Mouse (Mus musculus) embryonic facial prominence, embryonic 11.5 days (tissue): ENCODE measurements at regions not wholly inside any gene's neighbourhood (a gene's known extent, or its start where the extent isn't known, plus 50 kb on each side); places are given as distances from the start of the nearest gene placed in this dataset.

Source experiments
- ATAC-seq: fragments of 200-750 bp; cut with Nextera tagmentation; replicated peaks from 2 replicates; pipeline ENCODE4 v1.8.0; 2017; ENCODE audit warnings: low read depth; ENCODE audit not compliant: insufficient number of reproducible peaks, low FRiP score, low TSS enrichment
- DNase-seq: peaks from one replicate; pipeline ENCODE4 v3.0.0-alpha.2; 2015; ENCODE audit warnings: low spot score
- H3K27ac ChIP-seq: fragments of 300-500 bp; sonication (generic); replicated peaks from 2 replicates; pipeline ENCODE4 v1.5.1; 2014; ENCODE audit warnings: mild to moderate bottlenecking, low read depth, low read length, control low read depth
- H3K27me3 ChIP-seq: fragments of 300-500 bp; sonication (generic); 2 replicates; pipeline ENCODE4 v1.6.1; 2014; ENCODE audit warnings: mild to moderate bottlenecking, low read length, moderate library complexity, mixed read lengths; ENCODE audit not compliant: control insufficient read depth, insufficient read depth
- H3K36me3 ChIP-seq: fragments of 300-500 bp; sonication (generic); replicated peaks from 2 replicates; pipeline ENCODE4 v1.6.1; 2014; ENCODE audit warnings: low read depth, mild to moderate bottlenecking, low read length, moderate library complexity, mixed read lengths; ENCODE audit not compliant: control insufficient read depth, insufficient read depth
- H3K4me1 ChIP-seq: fragments of 300-500 bp; sonication (generic); 2 replicates; pipeline ENCODE4 v1.6.1; 2014; ENCODE audit warnings: low read length, mixed read lengths; ENCODE audit not compliant: control insufficient read depth, insufficient read depth
- H3K4me2 ChIP-seq: fragments of 300-500 bp; sonication (generic); 2 replicates; pipeline ENCODE4 v1.6.1; 2014; ENCODE audit warnings: low read depth, mild to moderate bottlenecking, control low read depth, low read length, moderate library complexity
- H3K4me3 ChIP-seq: fragments of 300-500 bp; sonication (generic); 2 replicates; pipeline ENCODE4 v1.5.1; 2014; ENCODE audit warnings: low read depth, low read length, control low read depth
- H3K9ac ChIP-seq: fragments of 300-500 bp; sonication (generic); replicated peaks from 2 replicates; pipeline ENCODE4 v1.6.1; 2014; ENCODE audit warnings: mild to moderate bottlenecking, control low read depth, low read length
- H3K9me3 ChIP-seq: fragments of 300-500 bp; sonication (generic); replicated peaks from 2 replicates; pipeline ENCODE4 v1.6.1; 2016; ENCODE audit warnings: mild to moderate bottlenecking, low read length, inconsistent platforms, mixed read lengths; ENCODE audit not compliant: control insufficient read depth
- WGBS: fragments of 180-500 bp; shearing (Covaris S2); extraction: QIAGEN DNeasy Blood & Tissue Kit; methylation state at CpG from one replicate; pipeline ENCODE4 v1.1.7; 2014; 5-methylcytosine and 5-hydroxymethylcytosine counted together

DNA sequence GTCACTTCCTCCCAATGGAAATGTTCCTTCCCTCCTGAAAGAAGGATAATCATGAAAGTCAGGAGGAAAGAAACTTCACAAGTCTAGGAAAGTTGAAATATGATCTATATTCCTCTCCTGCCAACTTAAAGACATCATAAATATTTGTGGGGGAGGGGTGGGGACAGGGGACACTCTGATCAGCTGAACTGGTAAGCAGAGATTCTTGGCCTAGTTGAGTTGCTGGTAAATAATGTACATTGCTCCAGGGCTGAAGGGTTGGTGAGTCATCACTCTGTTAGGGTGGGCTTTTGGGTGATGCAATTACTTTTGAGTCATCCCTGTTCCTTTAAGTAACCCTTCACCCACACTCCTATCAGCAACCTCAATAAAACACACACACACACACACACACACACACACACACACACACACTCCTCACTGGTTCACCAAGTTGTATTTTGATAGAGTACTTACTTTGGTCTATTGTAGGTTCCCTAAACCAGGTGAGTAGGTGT lies 56.0 kb downstream of the Ccdc71l start:
- H3K27ac ChIP-seq, result no peak overlapping the region
- no peaks in the 10 kb centered on the region for H3K9me3 ChIP-seq
- DNase-seq (no peak), ATAC-seq (no peak)
- no peaks in the 10 kb centered on the region for H3K36me3 ChIP-seq
- no peak overlapping the region for H3K9ac ChIP-seq
- no peak overlapping the region for H3K4me3 ChIP-seq
- H3K4me2 ChIP-seq, result no peak overlapping the region
- H3K27me3 ChIP-seq, result no peaks in the 10 kb centered on the region
- no peaks in the 10 kb centered on the region for H3K4me1 ChIP-seq

GRCm38 (mm10) chr12:32435126-32435525 lies 56.6 kb downstream of the Ccdc71l start:
- H3K27ac ChIP-seq, result no peak overlapping the region

GRCm38 (mm10) chr12:32438209-32438608 lies 59.7 kb downstream of the Ccdc71l start:
- H3K36me3 ChIP-seq, result no peaks in the 10 kb centered on the region
- no peak overlapping the region for H3K4me3 ChIP-seq
- DNase-seq, result no peak
- no peak overlapping the region for H3K9ac ChIP-seq
- no peaks in the 10 kb centered on the region for H3K27me3 ChIP-seq
- H3K27ac ChIP-seq, result no peak overlapping the region
- ATAC-seq, result no peak
- 85% methylated on average over 1 of the region's 1 CpGs for WGBS
- H3K4me1 ChIP-seq, result no peaks in the 10 kb centered on the region
- H3K9me3 ChIP-seq, result no peaks in the 10 kb centered on the region
- H3K4me2 ChIP-seq, result no peak overlapping the region

More at GRCm38 (mm10) chr12:32435126-32435525, 56.6 kb downstream of the Ccdc71l start:
- H3K9ac ChIP-seq, result no peak overlapping the region
- H3K9me3 ChIP-seq, result no peaks in the 10 kb centered on the region
- DNase-seq (no peak), ATAC-seq (no peak)
- H3K4me3 ChIP-seq, result no peak overlapping the region
- no peak overlapping the region for H3K4me2 ChIP-seq
- no peaks in the 10 kb centered on the region for H3K36me3 ChIP-seq
- H3K27me3 ChIP-seq, result no peaks in the 10 kb centered on the region
- no peaks in the 10 kb centered on the region for H3K4me1 ChIP-seq
- WGBS, result 48% methylated on average over 1 of the region's 1 CpGs

GRCm38 (mm10) chr12:32444770-32445169 lies 66.3 kb downstream of the Ccdc71l start:
- no peaks in the 10 kb centered on the region for H3K4me1 ChIP-seq
- H3K36me3 ChIP-seq, result no peaks in the 10 kb centered on the region

DNA sequence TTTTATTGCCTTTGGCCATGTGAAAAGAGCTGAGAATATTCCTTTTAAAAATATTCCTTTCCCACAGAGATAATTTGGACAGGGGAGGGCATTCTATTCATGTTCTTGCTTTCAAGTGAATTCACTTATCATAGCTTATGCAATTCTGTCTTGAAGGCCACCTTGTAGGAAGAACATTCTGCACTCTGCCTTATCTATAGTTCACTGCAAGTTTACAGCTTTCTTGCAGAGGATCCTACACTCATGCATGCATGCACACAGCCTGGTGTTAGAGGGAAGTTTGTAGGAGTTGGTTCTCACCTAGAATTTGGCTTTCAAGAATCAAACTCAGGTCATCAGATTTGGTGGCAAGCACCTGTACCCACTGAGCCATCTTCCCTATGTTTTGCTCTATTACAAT lies 67.4 kb downstream of the Ccdc71l start:
- no peak overlapping the region for H3K27ac ChIP-seq
- H3K9me3 ChIP-seq, result no peaks in the 10 kb centered on the region
- no peak for DNase-seq
- H3K36me3 ChIP-seq, result no peaks in the 10 kb centered on the region
- no peaks in the 10 kb centered on the region for H3K4me1 ChIP-seq
- no peak overlapping the region for H3K4me3 ChIP-seq
- H3K4me2 ChIP-seq, result no peak overlapping the region
- H3K9ac ChIP-seq, result no peak overlapping the region
- no peaks in the 10 kb centered on the region for H3K27me3 ChIP-seq
- ATAC-seq, result no peak

More at GRCm38 (mm10) chr12:32444770-32445169, 66.3 kb downstream of the Ccdc71l start:
- Histone ChIP-seq H3K9me3 (no peaks in the 10 kb centered on the region), H3K4me3 (no peak overlapping the region), H3K27ac (no peak overlapping the region), H3K4me2 (no peak overlapping the region), H3K27me3 (no peaks in the 10 kb centered on the region), H3K9ac (no peak overlapping the region)
- ATAC-seq (no peak), DNase-seq (no peak)
- 87% methylated on average over 4 of the region's 4 CpGs for WGBS

DNA sequence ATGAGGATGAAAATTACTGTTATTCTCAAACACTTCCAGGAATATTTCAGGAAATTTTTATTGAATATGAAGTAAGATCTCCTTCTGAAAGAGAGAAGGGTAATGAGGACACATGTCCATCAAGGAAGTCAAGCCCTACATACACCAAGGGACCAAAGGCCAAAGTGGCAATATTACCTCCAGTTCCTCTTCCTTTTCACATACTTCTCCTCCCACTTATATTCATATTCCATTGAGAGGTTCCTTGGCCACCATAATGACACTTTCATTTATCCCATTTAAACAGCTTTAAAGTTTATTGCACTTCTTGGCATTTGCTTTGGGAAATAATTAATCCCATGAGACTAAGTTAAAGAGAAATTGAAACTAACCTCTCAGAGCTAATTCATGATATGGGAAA lies 70.9 kb downstream of the Ccdc71l start:
- no peak overlapping the region for H3K4me2 ChIP-seq
- H3K9ac ChIP-seq, result no peak overlapping the region
- no peak overlapping the region for H3K4me3 ChIP-seq
- ATAC-seq (no peak), DNase-seq (no peak)
- H3K36me3 ChIP-seq, result no peaks in the 10 kb centered on the region
- no peaks in the 10 kb centered on the region for H3K4me1 ChIP-seq
- no peak overlapping the region for H3K27ac ChIP-seq
- no peaks in the 10 kb centered on the region for H3K9me3 ChIP-seq
- no peaks in the 10 kb centered on the region for H3K27me3 ChIP-seq

- Histone ChIP-seq H3K4me2 (no peak overlapping the region), H3K9me3 (no peaks in the 10 kb centered on the region)
- ATAC-seq, result no peak
Measured at GRCm38 (mm10) chr12:32451226-32451625, 72.7 kb downstream of the Ccdc71l start.

GRCm38 (mm10) chr12:32454794-32455193 lies 76.3 kb downstream of the Ccdc71l start:
- no peak for DNase-seq
- Histone ChIP-seq H3K4me2 (no peak overlapping the region), H3K27ac (no peak overlapping the region), H3K27me3 (no peaks in the 10 kb centered on the region), H3K9me3 (no peaks in the 10 kb centered on the region), H3K4me1 (no peaks in the 10 kb centered on the region), H3K9ac (no peak overlapping the region), H3K36me3 (no peaks in the 10 kb centered on the region), H3K4me3 (no peak overlapping the region)
- ATAC-seq, result no peak

More at GRCm38 (mm10) chr12:32451226-32451625, 72.7 kb downstream of the Ccdc71l start:
- no peak overlapping the region for H3K4me3 ChIP-seq
- WGBS, result 53% methylated on average over 1 of the region's 1 CpGs
- no peak overlapping the region for H3K9ac ChIP-seq
- no peaks in the 10 kb centered on the region for H3K36me3 ChIP-seq
- DNase-seq, result no peak
- H3K27ac ChIP-seq, result no peak overlapping the region
- no peaks in the 10 kb centered on the region for H3K4me1 ChIP-seq
- no peaks in the 10 kb centered on the region for H3K27me3 ChIP-seq
